Mouse (Mus musculus): Measurements from ENCODE around the gene Atn1.

- no peak for TF ChIP-seq CTCF (IDR thresholded peaks at IDR 0.05; ENCODE audit: extremely low read depth, insufficient read depth, low read length)
- no peak for TF ChIP-seq POLR2A (IDR thresholded peaks at IDR 0.05; ENCODE audit: extremely low read depth, insufficient read depth, low read length)
Observed at GRCm38 (mm10) chr6:124694166-124694955, 62.0 kb downstream of the Atn1 start.
